Mouse (Mus musculus) thymus, adult 18-20 months (tissue): ENCODE data around the gene Fpr3.
"Not testable (repeated sequence)": the region's sequence is repeated elsewhere in the genome, so short reads cannot be mapped to it uniquely, and the experiment has no call there.

Experiments
- DNase-seq, 2 experiments: peaks; one replicate each; pipeline ENCODE4 v3.0.0; 2022; ENCODE audit warnings: mixed read lengths in 2 of 2

Gene Fpr3

GRCm38 (mm10) chr17:17883840-17884239, 3.8 kb upstream of the Fpr3 start, which contains the start of gene Fpr1:
TSS of gene Fpr1 (minus strand) at chr17:17883940.
- DNase-seq = no peak

GRCm38 (mm10) chr17:17889732-17890425, 2.2 kb downstream of the Fpr3 start:
- no peak for DNase-seq

GRCm38 (mm10) chr17:17896039-17896438, 8.4 kb downstream of the Fpr3 start:
- DNase-seq = no peak

GRCm38 (mm10) chr17:17899268-17899667, 11.6 kb downstream of the Fpr3 start:
- DNase-seq = no peak

GRCm38 (mm10) chr17:17900768-17901167, 13.1 kb downstream of the Fpr3 start:
- no peak for DNase-seq

GRCm38 (mm10) chr17:17909636-17910421, 22.2 kb downstream of the Fpr3 start:
- peak; percentile 24 to 26 for DNase-seq

DNA sequence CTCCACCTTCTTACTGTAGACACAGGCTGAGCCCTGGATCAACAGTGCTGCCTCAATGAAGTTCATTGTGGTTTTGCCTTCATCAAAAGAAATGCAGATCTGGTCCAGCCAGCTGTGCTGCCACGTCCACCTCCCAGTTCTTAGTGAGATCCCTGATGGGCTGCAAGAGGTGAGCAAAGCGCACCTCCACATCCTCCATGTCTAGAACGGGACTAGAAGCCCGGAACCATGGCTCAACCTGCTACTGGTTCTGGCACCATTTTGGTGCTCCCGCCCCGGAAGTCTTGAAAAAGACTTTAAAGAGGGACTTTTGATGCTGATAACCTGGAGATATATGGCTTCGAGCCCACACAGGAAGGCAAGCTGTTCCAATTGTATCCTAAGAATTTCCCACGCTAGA, 25.0 kb downstream of the Fpr3 start:
- not testable (repeated sequence) for DNase-seq

DNA sequence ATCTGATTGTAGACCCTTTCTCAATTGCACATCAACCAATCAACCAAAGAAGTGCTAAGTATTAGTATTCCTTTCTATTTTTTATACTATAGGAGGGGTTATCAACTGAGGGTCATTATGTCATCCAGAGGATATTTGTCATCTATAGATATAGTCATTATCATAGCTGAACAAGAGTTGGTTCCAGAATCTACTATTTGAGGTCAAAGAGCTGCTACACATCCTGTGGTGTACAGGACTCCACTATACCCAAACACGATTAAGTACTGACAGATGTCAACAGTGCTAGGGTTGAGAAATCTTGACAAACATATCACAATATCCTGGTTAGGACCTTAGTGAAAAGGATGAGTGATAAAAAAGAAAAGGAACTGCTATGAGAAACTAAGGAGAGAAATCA, 29.7 kb downstream of the Fpr3 start:
- DNase-seq = no peak

DNA sequence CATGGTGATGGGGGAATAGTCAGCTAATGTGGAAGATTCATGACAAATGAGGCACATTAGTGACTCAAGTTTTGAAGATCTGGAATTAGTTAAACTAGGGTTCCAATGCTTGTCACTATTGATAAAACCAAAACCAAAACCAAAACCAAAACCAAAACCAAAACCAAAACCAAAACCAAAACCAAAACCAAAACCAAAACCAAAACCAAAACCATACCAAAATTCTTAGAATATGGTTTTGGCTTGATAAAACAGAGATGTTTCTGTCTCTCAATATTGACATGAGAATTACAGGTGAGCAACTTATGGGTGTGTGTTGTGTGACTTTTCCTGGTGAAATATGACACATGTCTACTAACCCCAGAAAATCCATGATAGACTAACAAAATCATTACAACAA, 30.1 kb downstream of the Fpr3 start:
- DNase-seq = no peak

- DNase-seq = no peak
Measured at GRCm38 (mm10) chr17:17973443-17973842, 85.8 kb downstream of the Fpr3 start.

- not testable (repeated sequence) for DNase-seq
Measured at GRCm38 (mm10) chr17:17981232-17981631, 93.6 kb downstream of the Fpr3 start.

- no peak for DNase-seq
Measured at GRCm38 (mm10) chr17:18004752-18005151, 117.1 kb downstream of the Fpr3 start.
